Mouse (Mus musculus) left cerebral cortex, postnatal 10 days (tissue): ENCODE data around the gene Muc1. TPM values are rescaled to one million over a fixed set of nuclear protein-coding genes. Genes with fewer than 3 reads are reported as not detected.
"Not testable (repeated sequence)": the region's sequence is repeated elsewhere in the genome, so short reads cannot be mapped to it uniquely, and the experiment has no call there.

Experiments
- DNase-seq, 2 experiments: peaks; one replicate each; pipeline ENCODE4 v3.0.0; 2021 to 2022; ENCODE audit warnings: low spot score in 2 of 2, mixed read lengths in 1 of 2; ENCODE audit errors: extremely low spot score in 1 of 2
- intact Hi-C: fragments of 180-260 bp; cut with DNase I; formaldehyde crosslinking; loops from one replicate; pipeline ENCODE4 v1.15.1; 2025
- total RNA-seq, 2 experiments: library from RNA; stranded (reverse); gene quantifications; 2 replicates each; pipeline ENCODE4 v1.2.3; 2021

Gene Muc1
- total RNA-seq, 2 experiments from 2014 or later, result 0.58 to 1.8 TPM

DNA sequence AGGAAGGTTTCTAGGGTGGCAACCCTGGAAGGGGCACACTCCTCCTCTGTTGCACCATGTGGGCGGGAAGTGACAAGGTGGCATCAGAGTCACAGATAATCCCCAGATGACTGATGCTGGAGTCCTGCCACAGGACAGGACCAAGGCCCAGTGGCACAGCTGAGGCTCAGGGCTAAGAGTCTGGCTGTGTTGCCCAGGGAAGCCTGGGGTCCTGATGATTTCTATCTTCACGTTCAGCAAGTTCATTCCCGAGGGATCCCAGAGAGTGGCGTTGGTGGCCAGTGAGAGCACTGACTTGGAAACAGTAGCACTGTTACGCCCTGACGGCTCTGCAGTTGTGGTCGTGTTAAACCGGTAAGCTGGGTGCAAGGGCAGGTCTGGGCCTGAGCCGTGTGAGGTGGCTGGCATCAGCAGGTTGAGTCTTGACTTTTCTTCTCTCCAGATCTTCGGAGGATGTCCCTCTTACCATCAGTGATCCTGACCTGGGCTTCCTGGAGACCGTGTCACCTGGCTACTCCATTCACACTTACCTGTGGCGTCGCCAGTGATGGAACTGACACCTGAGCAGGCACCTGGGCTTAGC lies 20.7 kb upstream of the Muc1 start:
- DNase-seq, result no peak
- intact Hi-C loops, result no loop called here

DNA sequence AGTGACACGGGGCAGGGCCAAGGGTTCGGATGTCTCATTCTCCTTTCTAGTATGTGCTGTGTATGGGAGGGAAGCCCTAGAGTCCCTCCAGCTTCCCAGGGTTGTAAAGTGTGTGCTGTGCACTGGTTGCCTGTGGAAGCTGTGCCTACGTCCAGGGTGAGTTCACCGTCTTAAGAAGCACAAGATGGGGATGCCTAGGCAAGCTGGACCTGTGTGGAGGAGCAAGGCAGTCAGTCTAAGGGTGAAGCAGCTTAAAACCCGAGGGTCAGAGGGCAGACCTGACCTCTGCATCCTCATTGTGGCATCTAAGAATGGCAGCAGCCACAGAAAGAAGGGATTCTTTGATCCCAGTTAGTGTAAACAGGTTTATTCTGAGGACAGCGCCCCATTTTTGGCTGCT lies 20.1 kb upstream of the Muc1 start:
- intact Hi-C loops, result no loop called here
- no peak for DNase-seq

- intact Hi-C loops, result no loop called here
- no peak for DNase-seq
Measured at GRCm38 (mm10) chr3:89209731-89210130, 19.1 kb upstream of the Muc1 start.

- DNase-seq, result peak in 1 of 2 experiments; percentile 31
- intact Hi-C loops, result no loop called here
Measured at GRCm38 (mm10) chr3:89210162-89210561, 18.7 kb upstream of the Muc1 start.

GRCm38 (mm10) chr3:89210731-89211130 lies 18.1 kb upstream of the Muc1 start:
- intact Hi-C loops, result no loop called here
- DNase-seq, result peak in 1 of 2 experiments; percentile 76

- intact Hi-C loops, result no loop called here
- peak; percentile 91 to 95 for DNase-seq
Measured at GRCm38 (mm10) chr3:89213803-89214530, 14.9 kb upstream of the Muc1 start.

DNA sequence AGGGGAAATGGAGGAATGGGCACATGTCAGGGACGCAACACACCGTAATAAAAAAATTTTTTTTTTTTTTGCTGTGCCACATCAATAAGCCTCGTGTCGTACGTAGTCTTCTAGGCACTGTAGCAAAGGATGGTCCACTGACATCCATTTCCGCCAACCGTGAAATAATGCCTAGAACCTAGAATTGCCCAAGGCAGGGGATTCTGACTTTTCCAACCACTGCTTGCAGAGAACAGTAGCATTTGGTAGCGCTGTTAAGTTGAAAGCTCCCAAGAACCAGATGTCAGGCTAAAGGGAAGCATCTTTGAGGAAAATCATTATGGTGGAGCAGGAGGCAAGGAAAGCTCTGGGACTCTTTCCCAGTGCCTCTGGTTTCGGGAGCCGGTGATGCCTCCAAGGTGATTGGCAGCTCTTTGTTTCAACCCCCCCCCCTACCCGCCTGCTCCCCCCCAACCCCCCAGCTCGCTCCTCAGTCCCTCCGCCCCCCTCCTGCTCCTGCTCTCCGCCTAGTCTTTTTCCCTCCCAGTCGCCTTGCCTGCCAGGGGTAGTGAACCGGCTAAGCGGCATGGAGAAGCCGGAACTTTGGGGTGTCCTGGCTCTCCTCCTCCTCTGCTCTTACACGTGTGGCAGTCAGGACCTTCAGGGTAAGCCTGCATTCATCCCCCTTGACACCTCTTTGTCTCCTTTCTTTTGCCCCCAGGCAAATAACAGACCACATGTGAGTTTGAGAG lies 14.0 kb upstream of the Muc1 start, which contains the start of gene Thbs3:
Thbs3 (plus strand) TSS at position 500 of the 731 bp plus-strand sequence.
- peak in 1 of 2 experiments; percentile 63 for DNase-seq
- intact Hi-C loops, result no loop called here

DNA sequence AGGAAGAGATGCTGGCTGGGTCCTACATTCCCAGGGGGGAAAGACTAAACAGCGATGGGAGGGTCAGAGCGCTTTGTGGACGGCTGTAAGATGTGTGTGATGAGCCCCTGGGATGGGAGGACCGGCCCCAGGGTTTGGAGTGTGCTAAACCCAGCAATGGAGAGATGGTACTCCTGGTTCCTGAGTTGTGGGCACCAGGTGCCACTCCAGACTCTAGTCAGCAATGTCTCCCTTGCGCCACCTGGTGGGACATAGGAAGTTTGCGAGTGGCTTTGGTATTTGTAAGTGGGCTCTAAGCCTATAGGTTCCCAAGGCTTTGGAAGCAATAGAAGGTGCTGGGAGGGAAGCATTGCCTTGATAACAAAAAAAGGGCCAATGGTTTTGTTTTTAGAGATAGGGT lies 13.0 kb upstream of the Muc1 start:
- DNase-seq, result peak; percentile 84
- intact Hi-C loops, result no loop called here

DNA sequence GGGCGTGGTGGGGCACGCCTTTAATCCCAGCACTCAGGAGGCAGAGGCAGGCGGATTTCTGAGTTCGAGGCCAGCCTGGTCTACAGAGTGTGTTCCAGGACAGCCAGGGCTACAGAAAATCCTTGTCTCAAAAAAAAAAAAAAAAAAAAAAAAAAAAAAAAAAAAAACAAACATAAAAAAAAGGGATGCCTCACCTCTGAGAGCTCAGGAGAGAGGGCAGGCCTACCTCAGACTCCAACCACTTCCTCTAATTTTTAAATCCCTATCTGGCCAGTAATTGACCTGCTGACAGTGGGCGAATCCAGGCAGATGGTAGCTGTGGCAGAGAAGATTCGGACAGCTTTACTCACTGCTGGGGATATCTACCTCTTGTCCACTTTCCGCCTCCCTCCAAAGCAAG lies 12.4 kb upstream of the Muc1 start:
- DNase-seq, intact Hi-C loops: not testable (repeated sequence)

DNA sequence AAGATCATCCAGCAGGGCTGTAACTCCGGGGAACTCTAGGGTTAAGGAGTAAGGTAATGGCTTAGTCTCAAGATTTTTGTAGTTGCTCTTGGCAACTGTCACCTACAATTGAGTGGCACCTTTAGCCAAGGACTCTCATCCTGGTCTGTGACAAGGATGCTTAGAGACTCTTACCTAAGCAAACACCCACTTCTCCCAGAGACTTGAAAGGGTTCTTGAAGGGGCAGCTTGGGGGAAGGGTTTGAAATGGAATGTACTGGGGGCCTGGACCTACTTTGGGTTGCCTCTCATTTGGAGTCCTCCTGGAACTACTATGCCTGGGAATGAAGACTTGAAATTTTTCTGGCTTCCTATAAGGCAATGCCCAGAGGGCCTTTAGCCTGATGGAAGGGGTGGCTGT lies 10.6 kb upstream of the Muc1 start:
- no peak for DNase-seq
- intact Hi-C loops, result no loop called here

DNA sequence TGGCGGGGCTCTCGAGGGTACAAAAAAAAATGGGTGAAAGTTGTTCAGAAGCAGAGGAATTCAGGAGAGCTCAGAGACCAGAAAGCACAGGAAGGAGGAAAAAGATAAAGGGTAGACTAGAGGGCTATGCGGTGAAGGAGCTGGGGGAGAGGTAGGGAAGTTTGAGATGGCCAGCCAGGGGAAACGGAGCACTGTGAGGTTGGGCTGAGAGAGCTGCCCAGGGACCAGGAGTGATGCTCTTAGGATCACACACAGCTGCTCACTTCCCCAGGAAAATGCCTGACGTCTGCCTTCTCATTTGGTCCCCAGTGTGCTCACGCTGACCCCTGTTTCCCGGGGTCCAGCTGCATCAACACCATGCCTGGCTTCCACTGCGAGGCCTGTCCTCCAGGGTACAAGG lies 9.3 kb upstream of the Muc1 start:
- intact Hi-C loops, result no loop called here
- no peak for DNase-seq

DNA sequence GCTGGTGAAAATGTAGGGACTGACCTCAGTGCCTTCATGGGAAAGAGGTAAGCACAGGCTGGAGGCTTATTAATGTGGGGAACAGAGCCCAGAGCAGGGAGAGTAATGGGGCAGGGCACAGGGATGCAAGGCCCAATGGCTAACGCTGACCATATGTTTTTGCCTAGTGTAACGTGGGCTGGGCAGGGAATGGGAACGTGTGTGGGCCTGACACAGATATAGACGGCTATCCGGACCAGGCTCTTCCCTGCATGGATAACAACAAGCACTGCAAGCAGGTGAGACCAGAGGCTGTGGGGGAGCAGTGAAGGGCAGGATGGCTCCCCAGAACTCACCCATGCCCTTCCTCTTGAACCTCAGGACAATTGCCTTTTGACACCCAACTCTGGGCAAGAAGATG lies 7.7 kb upstream of the Muc1 start:
- no peak for DNase-seq
- intact Hi-C loops, result no loop called here

DNA sequence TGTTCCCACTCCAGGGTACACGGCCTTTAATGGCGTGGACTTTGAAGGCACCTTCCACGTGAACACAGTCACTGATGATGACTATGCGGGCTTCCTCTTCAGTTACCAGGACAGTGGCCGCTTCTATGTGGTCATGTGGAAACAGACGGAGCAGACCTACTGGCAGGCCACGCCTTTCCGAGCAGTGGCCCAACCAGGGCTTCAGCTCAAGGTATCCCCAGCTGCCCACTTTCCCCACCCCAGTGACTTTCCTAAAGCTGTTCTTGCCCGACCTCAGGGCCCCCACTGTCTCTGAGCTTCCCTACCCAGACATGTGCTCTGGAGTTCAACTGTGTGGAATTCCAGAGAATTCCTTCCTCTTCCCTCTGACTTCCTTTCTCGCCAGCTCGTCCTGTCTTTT lies 4.1 kb upstream of the Muc1 start:
- DNase-seq, result peak in 1 of 2 experiments; percentile 27
- intact Hi-C loops, result no loop called here

- peak in 1 of 2 experiments; percentile 17 for DNase-seq
- intact Hi-C loops, result no loop called here
Measured at GRCm38 (mm10) chr3:89225321-89225815, 3.5 kb upstream of the Muc1 start.

DNA sequence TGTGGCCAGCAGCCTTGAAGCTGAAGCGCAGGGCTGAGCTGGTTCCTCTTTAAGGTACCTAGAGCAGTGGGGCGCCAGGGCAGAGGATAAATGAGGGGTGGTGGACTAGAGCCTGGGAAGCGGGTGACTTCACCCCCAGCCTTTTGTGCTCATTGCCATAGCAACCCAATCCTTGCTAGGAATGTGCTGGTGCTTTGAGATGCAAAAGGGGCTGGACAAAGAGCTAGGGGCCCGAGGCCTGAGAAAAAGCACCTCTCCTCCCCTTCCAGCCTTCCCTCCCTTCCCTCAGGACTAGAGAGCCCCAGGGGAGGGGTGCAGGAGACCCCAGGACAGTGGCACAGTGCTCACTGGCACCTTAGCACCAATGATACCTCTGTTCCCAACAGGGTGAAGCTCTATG lies 2.9 kb upstream of the Muc1 start:
- peak; percentile 39 to 69 for DNase-seq
- intact Hi-C loops, result no loop called here

DNA sequence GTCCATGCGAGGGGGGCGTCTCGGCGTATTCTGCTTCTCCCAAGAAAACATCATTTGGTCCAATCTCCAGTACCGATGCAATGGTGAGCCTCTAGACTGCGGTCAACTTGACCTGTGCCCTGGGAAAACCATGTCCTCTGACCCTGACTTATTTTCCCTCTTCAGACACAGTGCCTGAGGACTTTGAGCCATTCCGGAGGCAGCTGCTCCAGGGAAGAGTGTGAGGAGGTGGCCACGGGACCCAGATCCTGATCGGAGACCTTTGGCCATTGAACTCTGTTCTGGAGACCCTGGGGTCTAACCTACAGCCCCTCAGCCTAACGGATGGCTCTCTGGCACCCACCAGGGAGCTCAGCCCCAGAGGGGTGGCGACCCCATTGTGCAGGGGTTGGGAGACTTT lies 2.5 kb upstream of the Muc1 start:
- intact Hi-C loops, result no loop called here
- DNase-seq, result peak in 1 of 2 experiments; percentile 25

DNA sequence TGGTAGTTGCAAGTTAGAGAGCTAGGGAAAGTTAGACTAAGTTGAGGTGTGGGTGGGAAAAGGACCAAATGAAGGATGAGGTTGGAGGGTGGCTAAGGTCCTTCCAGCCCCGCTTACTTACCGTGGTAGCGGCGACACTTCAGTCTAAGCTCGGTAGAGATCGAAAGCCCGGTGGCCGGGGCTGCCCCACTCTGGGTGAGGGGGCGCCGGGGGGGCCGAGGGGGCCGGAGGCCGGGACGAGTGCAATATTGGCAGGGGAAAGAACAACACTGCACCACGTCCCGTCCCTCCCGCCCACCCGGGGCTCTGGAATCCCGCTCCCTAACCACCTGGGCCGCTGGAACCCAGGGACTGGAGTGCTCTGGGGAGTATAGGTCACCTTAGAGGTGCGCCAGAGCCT lies 2.0 kb upstream of the Muc1 start, which contains the start of gene Mtx1:
Mtx1 (minus strand) TSS at position 189 of the 400 bp plus-strand sequence.
- peak in 1 of 2 experiments; percentile 55 for DNase-seq
- intact Hi-C loops, result no loop called here

GRCm38 (mm10) chr3:89227307-89228179 lies 1.3 kb upstream of the Muc1 start:
- DNase-seq, result peak; percentile 94
- intact Hi-C loops, result no loop called here

DNA sequence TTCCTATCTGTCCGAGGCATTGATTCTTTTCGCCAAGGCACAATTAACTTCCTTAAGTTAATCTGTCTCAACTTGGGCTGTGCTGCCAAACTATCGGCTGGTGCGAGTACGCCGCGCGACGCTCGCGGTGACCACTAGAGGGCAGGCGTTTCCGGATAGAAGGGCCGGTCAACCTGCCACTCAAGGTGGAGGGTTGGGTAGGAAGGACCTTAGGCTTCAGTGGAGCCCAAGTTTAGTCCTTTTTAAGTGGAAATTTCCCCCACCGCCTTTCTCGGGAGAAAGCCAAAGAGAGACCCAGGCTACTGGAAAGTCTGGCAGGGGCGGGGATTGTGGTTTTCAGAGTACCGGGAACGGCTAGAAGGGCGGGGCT lies 692 bp upstream of the Muc1 start:
- peak; percentile 69 to 87 for DNase-seq
- intact Hi-C loops, result no loop called here
